Mouse (Mus musculus) lung, embryonic 16.5 days (tissue): ENCODE data around the gene Oma1. TPM values are rescaled to one million over a fixed set of nuclear protein-coding genes. Genes with fewer than 3 reads are reported as not detected.

ENCODE experiments used
- ATAC-seq: fragments of 200-750 bp; cut with Nextera tagmentation; 2 replicates; pipeline ENCODE4 v1.8.0; 2017; ENCODE audit warnings: low read depth, mild to moderate bottlenecking, moderate library complexity
- H3K27ac ChIP-seq: fragments of 300-500 bp; sonication (generic); 2 replicates; pipeline ENCODE4 v1.5.1; 2014; ENCODE audit warnings: mild to moderate bottlenecking, control low read depth, low read length
- H3K27me3 ChIP-seq: fragments of 300-500 bp; sonication (generic); 2 replicates; pipeline ENCODE4 v1.6.1; 2014; ENCODE audit warnings: low read depth, low read length, mixed read lengths; ENCODE audit not compliant: control insufficient read depth, insufficient read depth
- H3K36me3 ChIP-seq: fragments of 300-500 bp; sonication (generic); 2 replicates; pipeline ENCODE4 v1.6.1; 2014; ENCODE audit warnings: low read length; ENCODE audit not compliant: control insufficient read depth, insufficient read depth
- H3K4me1 ChIP-seq: fragments of 300-500 bp; sonication (generic); replicated peaks from 2 replicates; pipeline ENCODE4 v1.6.1; 2014; ENCODE audit warnings: low read length, mixed read lengths; ENCODE audit not compliant: control insufficient read depth, insufficient read depth
- H3K4me2 ChIP-seq: fragments of 300-500 bp; sonication (generic); 2 replicates; pipeline ENCODE4 v1.6.1; 2014; ENCODE audit warnings: low read depth, low read length, control low read depth
- H3K4me3 ChIP-seq: fragments of 300-500 bp; sonication (generic); 2 replicates; pipeline ENCODE4 v1.5.1; 2014; ENCODE audit warnings: mild to moderate bottlenecking, low read length, control low read depth
- H3K9ac ChIP-seq: fragments of 300-500 bp; sonication (generic); 2 replicates; pipeline ENCODE4 v1.6.1; 2014; ENCODE audit warnings: low read length, control low read depth
- H3K9me3 ChIP-seq: fragments of 300-500 bp; sonication (generic); 2 replicates; pipeline ENCODE4 v1.6.1; 2016; ENCODE audit warnings: low read length; ENCODE audit not compliant: control insufficient read depth
- WGBS: fragments of 180-500 bp; shearing (Covaris S2); extraction: QIAGEN DNeasy Blood & Tissue Kit; methylation state at CpG from one replicate; pipeline ENCODE4 v1.1.7; 2014; 5-methylcytosine and 5-hydroxymethylcytosine counted together
- polyA plus RNA-seq: library from polyadenylated mRNA; unstranded; fragments of >200 nt; fragmentation: Nextera tagmentation; extraction: Ambion mirVana; gene quantifications from 2 replicates; pipeline ENCODE4 v1.2.1, GENCODE M21; 2015

Gene Oma1
- polyA plus RNA-seq, 1 experiment from 2014 or later = 23.3 TPM

DNA sequence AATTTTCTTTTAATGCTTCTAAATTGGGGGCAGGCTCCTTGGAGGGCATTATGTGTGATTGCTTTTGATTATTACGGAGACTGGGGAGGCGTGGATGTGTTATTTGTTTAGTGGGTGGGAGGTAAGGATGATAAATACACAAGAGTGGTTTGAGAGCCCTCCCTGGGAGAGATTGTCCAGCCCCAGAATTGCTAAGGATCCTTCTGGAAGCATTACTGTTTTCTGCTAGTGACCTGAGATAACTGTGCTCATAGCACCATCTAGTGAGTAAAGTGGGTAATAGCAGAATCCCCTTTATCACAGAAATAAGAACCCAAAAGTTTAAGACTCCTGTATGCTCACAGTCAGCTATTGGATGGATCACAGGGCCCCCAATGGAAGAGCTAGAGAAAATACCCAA, 32.4 kb downstream of the Oma1 start:
- no peak overlapping the region for H3K4me2 ChIP-seq

DNA sequence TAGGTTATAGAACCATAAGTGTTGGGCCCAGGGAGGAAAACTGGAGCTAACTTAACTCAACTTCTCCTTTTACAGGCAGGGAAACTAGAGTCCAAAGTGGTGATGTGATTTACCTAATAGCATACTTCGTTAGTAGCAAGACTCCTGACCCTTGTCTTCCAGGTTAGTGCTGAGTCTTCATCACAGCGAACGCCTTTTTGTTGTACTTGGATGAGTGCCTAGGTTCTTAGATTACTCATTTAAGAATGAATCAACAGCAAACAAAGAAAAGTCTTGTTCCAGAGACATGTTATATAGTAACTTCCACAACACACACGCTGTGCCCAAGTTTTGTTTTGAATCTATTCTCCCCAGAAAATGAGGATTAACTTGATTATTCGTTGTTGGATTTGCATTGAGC, 33.2 kb downstream of the Oma1 start:
- Histone ChIP-seq H3K27ac (no peak overlapping the region), H3K27me3 (no peaks in the 10 kb centered on the region), H3K9me3 (no peaks in the 10 kb centered on the region), H3K4me1 (no peaks in the 10 kb centered on the region), H3K4me3 (no peak overlapping the region), H3K9ac (no peak overlapping the region), H3K4me2 (no peak overlapping the region), H3K36me3 (no peaks in the 10 kb centered on the region)
- WGBS = 76% methylated on average over 5 of the region's 5 CpGs
- no peak for ATAC-seq

More for the DNA sequence above, 32.4 kb downstream of the Oma1 start:
- peak; percentile 62 for ATAC-seq
- Histone ChIP-seq H3K9me3 (no peaks in the 10 kb centered on the region), H3K36me3 (no peaks in the 10 kb centered on the region), H3K4me1 (no peaks in the 10 kb centered on the region), H3K27ac (no peak overlapping the region), H3K9ac (no peak overlapping the region), H3K4me3 (no peak overlapping the region), H3K27me3 (no peaks in the 10 kb centered on the region)
- 9% methylated on average over 2 of the region's 2 CpGs for WGBS

DNA sequence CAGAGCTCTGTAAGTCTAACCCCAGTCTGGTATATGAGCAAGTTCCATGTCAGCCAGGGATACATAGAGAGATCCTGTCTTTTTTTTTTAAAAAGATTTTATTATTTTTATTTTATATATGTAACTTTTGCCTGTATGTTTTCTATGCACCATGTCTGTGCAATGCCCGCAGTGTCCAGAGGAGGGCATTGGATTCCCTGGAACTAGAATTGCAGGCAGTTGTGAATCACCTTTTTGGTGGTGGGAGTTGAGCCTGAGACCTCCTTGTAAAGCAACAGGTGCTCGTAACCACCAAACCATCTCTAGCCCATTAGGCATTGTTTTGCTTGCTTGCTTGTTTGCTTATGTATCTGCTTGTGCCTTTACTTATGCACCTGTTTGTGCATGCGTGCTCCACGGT, 35.6 kb downstream of the Oma1 start:
- H3K4me3 ChIP-seq = no peak overlapping the region
- H3K27ac ChIP-seq = no peak overlapping the region
- no peak for ATAC-seq
- no peaks in the 10 kb centered on the region for H3K4me1 ChIP-seq
- no peaks in the 10 kb centered on the region for H3K9me3 ChIP-seq
- no peak overlapping the region for H3K4me2 ChIP-seq
- 89% methylated on average over 4 of the region's 4 CpGs for WGBS
- no peaks in the 10 kb centered on the region for H3K36me3 ChIP-seq
- no peak overlapping the region for H3K9ac ChIP-seq
- no peaks in the 10 kb centered on the region for H3K27me3 ChIP-seq

DNA sequence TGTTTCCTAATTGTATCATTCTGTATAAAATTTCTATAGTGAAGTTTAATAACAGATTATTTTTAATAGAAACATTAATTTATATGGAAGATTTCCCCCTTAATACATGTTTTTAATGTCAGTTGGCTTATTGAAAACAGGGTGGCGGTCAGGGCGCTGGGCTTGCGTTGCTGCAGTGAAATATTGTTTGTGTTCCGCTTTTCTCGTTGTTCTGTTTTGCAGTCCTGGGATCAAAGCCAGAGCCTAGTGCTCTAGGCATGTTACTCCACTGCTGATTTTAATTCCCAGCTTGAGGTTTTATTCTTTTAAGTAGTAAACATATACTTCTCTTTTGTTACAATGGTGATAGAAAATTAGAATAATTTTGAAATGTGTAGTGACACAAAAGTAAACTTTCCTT, 39.3 kb downstream of the Oma1 start:
- H3K27me3 ChIP-seq = no peaks in the 10 kb centered on the region
- H3K36me3 ChIP-seq = no peaks in the 10 kb centered on the region
- H3K4me2 ChIP-seq = no peak overlapping the region
- H3K4me1 ChIP-seq = no peaks in the 10 kb centered on the region
- no peak overlapping the region for H3K9ac ChIP-seq
- no peaks in the 10 kb centered on the region for H3K9me3 ChIP-seq
- H3K4me3 ChIP-seq = no peak overlapping the region
- WGBS = 60% methylated on average over 5 of the region's 5 CpGs
- no peak for ATAC-seq
- no peak overlapping the region for H3K27ac ChIP-seq

DNA sequence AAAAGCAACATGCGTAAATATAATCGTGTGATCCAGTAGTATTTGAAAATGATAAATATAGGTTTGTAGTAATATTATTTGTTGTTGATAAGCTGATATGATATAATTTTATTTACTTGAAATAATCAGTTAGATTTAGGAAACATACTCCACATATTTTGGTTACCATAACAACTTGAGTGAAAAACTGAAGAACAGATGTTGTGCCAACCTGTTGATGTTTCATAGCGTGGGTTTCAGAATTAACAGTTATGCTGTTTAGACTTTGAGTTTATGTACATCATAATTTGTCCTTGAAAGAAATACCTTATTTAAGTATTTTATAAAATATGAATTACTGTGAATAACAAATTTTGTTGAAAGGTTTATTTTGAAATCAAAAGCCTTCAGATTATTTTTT, 43.8 kb downstream of the Oma1 start:
- H3K4me2 ChIP-seq = no peak overlapping the region
- H3K27ac ChIP-seq = no peak overlapping the region
- no peaks in the 10 kb centered on the region for H3K4me1 ChIP-seq
- no peak overlapping the region for H3K9ac ChIP-seq
- no peaks in the 10 kb centered on the region for H3K36me3 ChIP-seq
- no peak overlapping the region for H3K4me3 ChIP-seq
- WGBS = 92% methylated on average over 3 of the region's 3 CpGs
- no peaks in the 10 kb centered on the region for H3K9me3 ChIP-seq
- no peaks in the 10 kb centered on the region for H3K27me3 ChIP-seq
- no peak for ATAC-seq

DNA sequence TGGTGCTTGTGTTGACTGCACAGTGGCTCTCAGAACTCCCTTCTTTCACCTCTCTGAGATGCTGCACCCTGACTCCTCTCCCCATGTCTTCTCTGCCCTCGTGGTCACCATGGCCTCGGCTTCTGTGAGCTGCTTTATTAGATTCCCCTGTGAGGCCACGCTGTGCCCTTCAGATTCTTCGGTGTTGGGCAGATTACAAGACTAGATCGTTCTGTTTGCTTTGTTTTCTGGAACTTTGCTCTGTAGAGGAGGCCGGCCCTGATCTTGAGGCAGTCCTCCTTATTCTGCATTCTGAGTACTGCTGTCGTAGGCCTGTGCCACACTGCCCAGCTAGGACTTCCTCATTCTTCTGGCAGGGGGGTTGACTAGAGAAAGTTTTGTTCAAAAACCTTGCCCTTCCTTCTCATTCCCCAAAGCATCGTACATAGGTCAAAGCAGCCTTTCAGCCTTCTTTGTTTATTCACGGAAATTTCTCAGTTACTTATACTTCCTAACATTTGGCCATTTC, 45.4 kb downstream of the Oma1 start:
- Histone ChIP-seq H3K4me2 (no peak overlapping the region), H3K4me3 (no peak overlapping the region), H3K9me3 (no peaks in the 10 kb centered on the region), H3K9ac (no peak overlapping the region), H3K36me3 (no peaks in the 10 kb centered on the region), H3K27me3 (no peaks in the 10 kb centered on the region), H3K4me1 (no peaks in the 10 kb centered on the region), H3K27ac (no peak overlapping the region)
- ATAC-seq = no peak
- 76% methylated on average over 9 of the region's 9 CpGs for WGBS

DNA sequence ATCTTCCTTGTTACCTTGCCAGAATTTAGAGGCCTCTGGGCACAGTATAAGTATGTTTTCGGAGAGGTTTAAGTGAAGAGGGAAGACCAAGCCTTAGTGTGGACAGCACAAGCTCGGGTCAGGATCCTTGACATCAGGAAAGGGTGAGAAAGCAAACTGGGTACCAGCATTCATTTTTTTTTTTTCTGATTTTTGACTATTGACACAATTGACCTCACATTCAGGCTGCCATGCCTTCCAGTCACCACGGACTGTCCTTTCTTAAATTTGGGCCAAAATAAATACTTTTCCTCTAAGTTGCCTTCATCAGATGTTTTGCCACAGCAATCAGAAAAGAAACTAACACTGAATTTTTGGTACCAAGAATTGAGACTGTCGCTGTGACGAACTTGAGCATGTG, 68.6 kb downstream of the Oma1 start:
- 83% methylated on average over 5 of the region's 5 CpGs for WGBS
- Histone ChIP-seq H3K4me2 (no peak overlapping the region), H3K27me3 (no peaks in the 10 kb centered on the region), H3K4me3 (no peak overlapping the region), H3K9ac (no peak overlapping the region), H3K36me3 (no peaks in the 10 kb centered on the region), H3K27ac (no peak overlapping the region), H3K9me3 (no peaks in the 10 kb centered on the region), H3K4me1 (peaks cover 3% of the 10 kb centered on the region; the same call in 1 of the 2 replicates)
- no peak for ATAC-seq

DNA sequence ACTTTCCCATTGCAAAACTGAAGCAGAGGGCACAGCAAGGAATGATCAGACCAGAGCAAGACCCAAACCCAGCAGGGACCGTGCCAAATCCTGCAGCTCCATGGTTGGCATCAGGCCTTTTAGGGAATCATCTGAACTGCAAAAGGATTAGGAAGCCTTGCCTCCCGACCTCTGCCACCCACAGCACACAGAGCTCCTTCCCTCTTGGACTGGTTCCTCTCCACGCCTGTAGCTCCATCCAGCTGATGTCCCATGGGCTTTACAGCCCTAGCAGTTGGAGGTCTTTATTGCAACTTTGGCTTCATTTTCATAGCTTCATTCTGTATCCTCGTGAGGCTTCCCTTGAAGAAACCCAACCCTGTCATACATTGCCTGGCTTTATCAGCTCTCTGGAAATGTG, 71.4 kb downstream of the Oma1 start:
- Histone ChIP-seq H3K27ac (no peak overlapping the region), H3K4me3 (no peak overlapping the region), H3K4me1 (peaks cover 3% of the 10 kb centered on the region; the same call in 1 of the 2 replicates), H3K36me3 (no peaks in the 10 kb centered on the region), H3K9ac (no peak overlapping the region), H3K4me2 (no peak overlapping the region), H3K27me3 (no peaks in the 10 kb centered on the region), H3K9me3 (no peaks in the 10 kb centered on the region)
- WGBS = 69% methylated on average over 4 of the region's 4 CpGs
- ATAC-seq = no peak

DNA sequence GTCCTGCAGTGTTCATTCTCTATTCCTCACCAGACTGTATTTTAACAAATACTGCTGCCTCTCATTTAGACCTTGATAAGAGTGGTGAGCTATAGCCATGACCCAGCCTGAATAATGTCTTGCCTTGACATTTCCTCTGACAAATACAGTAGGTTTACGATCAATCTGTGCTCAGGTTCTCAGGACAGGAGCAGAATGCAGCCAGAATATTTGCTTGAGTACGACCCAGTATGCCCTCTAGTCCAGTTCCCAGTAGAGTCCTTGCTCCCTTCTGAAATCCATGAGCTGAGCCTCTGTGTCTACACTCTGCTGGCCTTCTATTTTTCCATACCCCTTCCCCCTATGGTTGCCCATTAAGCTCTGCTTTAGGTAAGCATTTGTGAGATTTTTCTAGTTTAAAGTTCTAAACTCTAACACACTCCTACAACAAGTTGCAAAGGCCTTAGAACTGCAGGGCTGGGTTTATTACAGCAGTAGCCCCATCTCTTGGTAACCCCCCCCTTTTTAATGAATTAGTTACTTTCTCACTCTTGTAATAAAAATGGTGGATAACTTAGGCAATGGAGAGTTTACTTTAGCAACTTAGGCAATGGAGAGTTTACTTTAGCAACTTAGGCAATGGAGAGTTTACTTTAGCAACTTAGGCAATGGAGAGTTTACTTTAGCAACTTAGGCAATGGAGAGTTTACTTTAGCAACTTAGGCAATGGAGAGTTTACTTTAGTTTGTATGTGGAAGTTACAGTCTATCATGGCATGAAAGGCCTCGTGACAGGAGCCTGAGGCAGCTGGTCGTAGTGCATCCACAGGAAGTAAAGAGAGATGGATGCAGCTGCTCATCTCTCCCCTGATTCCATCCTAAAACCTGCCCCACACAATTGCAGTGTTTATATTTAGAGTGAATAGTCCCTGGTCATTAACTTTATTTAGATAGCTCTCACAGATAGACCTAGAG, 72.5 kb downstream of the Oma1 start:
- 32% methylated on average over 4 of the region's 4 CpGs for WGBS
- H3K27me3 ChIP-seq = no peaks in the 10 kb centered on the region
- H3K36me3 ChIP-seq = no peaks in the 10 kb centered on the region
- peak overlapping the region; percentile 62 for H3K27ac ChIP-seq
- no peaks in the 10 kb centered on the region for H3K9me3 ChIP-seq
- peaks cover 3% of the 10 kb centered on the region; the same call in 1 of the 2 replicates for H3K4me1 ChIP-seq
- H3K4me2 ChIP-seq = no peak overlapping the region
- ATAC-seq = peak; percentile 64
- H3K9ac ChIP-seq = no peak overlapping the region
- H3K4me3 ChIP-seq = no peak overlapping the region
